Mouse (Mus musculus) hindbrain, embryonic 12.5 days (tissue): ENCODE data around the gene Smarca1. TPM values are rescaled to one million over a fixed set of nuclear protein-coding genes. Genes with fewer than 3 reads are reported as not detected.
A peak's percentile ranks its signal among the peaks of the same experiment; 100 is the strongest.

Experiments used
- ATAC-seq: fragments of 200-750 bp; cut with Nextera tagmentation; 2 replicates; pipeline ENCODE4 v1.8.0; 2017; ENCODE audit warnings: moderate TSS enrichment; ENCODE audit not compliant: low FRiP score
- H3K27ac ChIP-seq: fragments of 300-500 bp; sonication (generic); 2 replicates; pipeline ENCODE4 v1.5.1; 2016; ENCODE audit warnings: mild to moderate bottlenecking
- H3K27me3 ChIP-seq: fragments of 300-500 bp; sonication (generic); 2 replicates; pipeline ENCODE4 v1.6.1; 2016; ENCODE audit warnings: mild to moderate bottlenecking
- H3K36me3 ChIP-seq: fragments of 300-500 bp; sonication (generic); 2 replicates; pipeline ENCODE4 v1.6.1; 2016; ENCODE audit warnings: mild to moderate bottlenecking
- H3K4me1 ChIP-seq: fragments of 300-500 bp; sonication (generic); 2 replicates; pipeline ENCODE4 v1.6.1; 2016
- H3K4me2 ChIP-seq: fragments of 300-500 bp; sonication (generic); replicated peaks from 2 replicates; pipeline ENCODE4 v1.6.1; 2016; ENCODE audit warnings: mild to moderate bottlenecking
- H3K4me3 ChIP-seq: fragments of 300-500 bp; sonication (generic); 2 replicates; pipeline ENCODE4 v1.5.1; 2016; ENCODE audit warnings: mild to moderate bottlenecking
- H3K9ac ChIP-seq: fragments of 300-500 bp; sonication (generic); 2 replicates; pipeline ENCODE4 v1.6.1; 2016; ENCODE audit warnings: mild to moderate bottlenecking, moderate library complexity
- H3K9me3 ChIP-seq: fragments of 300-500 bp; sonication (generic); replicated peaks from 2 replicates; pipeline ENCODE4 v1.6.1; 2016; ENCODE audit warnings: mild to moderate bottlenecking
- WGBS: fragments of 180-500 bp; shearing (Covaris S2); methylation state at CpG from one replicate; pipeline ENCODE4 v1.1.7; 2016; 5-methylcytosine and 5-hydroxymethylcytosine counted together
- polyA plus RNA-seq: library from polyadenylated mRNA; unstranded; fragments of >200 nt; fragmentation: Nextera tagmentation; extraction: Ambion mirVana; gene quantifications from 2 replicates; pipeline ENCODE4 v1.2.1, GENCODE M21; 2016

Smarca1 gene
- 40.6 and 47.1 TPM in 2 replicates for polyA plus RNA-seq

DNA sequence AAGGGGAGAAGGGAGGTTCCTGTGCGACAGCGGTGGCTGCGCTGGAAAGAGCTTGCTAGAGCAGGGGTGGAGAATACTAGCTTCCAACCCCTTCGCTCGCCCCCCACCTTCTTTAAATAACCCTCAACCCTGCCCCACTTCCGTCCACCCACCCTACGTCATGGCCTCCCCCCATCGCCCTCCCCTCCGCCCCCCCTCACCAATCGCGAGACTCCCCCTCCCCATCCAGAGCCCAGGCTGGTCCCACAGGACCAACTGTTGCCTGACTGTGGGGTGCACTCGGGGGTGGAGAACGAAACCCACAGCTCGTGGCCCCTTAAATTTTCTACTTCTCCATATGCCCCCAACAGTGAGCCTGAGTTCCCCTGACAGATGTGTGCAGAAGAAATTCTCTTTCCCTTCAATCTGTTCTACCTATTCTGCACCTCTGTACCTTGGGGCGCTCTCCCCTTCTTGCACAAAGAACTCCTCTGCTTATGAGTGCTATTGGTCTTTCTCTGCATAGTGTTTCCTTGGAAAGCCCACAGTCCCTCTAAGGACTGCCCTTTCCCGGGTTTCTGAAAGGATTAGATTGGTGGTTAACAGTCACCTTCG, at the start of gene Smarca1:
Smarca1 (minus strand) TSS at position 544 of the 594 bp plus-strand sequence.
- Histone ChIP-seq H3K9ac (peak within 1 kb of the TSS; percentile 73), H3K27ac (peak within 1 kb of the TSS; percentile 81), H3K4me1 (no peaks in the 10 kb centered on the region), H3K4me2 (peak within 1 kb of the TSS; percentile 50), H3K36me3 (no peaks in the 10 kb centered on the region), H3K4me3 (peak within 1 kb of the TSS; percentile 58), H3K27me3 (no peaks in the 10 kb centered on the region), H3K9me3 (no peaks in the 10 kb centered on the region)
- WGBS = 23% methylated on average over 15 of the region's 17 CpGs
- peak; percentile 63 for ATAC-seq

DNA sequence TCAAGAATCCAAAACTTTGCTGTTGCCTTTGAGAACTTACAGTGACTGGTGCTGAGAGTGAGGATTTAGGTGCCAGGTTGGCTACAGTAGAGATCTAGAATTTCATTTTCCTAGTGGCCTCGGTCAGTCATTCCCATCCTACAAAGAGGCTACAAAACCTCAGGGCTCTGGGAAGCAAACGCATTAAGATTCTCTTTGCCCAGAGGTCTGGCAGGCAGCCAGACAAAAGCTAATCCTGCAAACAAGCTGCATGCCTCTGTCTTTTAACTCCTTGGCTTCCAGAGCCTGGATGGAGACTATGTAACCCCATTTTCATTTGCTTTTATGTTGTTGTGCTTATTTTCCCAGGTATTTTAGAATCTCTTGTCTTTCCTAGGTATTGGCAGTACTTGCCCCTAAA, 45.0 kb upstream of the Smarca1 start:
- 17% methylated on average over 2 of the region's 2 CpGs for WGBS
- no peak overlapping the region for H3K27ac ChIP-seq
- no peaks in the 10 kb centered on the region for H3K4me1 ChIP-seq

DNA sequence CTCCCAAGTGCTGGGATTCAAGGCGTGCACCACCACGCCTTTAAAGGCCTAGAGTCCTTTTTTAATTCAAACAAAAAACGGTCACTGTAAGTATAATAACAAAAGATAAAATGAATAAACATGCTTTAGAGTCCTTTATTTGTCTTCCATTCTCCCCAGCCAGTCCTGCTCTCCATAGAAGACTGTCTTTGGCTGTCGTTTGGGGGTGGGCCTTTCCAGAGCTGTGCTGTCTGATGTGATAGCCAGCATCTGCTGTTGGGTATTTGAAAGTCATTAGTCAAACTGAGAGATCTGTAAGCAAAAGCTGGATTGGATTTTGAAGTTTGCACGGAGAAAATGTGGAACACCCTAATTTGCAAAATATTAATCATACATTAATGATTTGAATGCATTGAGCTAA, 44.1 kb upstream of the Smarca1 start:
- no peaks in the 10 kb centered on the region for H3K36me3 ChIP-seq
- no peak overlapping the region for H3K27ac ChIP-seq
- H3K4me1 ChIP-seq = no peaks in the 10 kb centered on the region
- ATAC-seq = no peak
- 69% methylated on average over 5 of the region's 5 CpGs for WGBS
- H3K9ac ChIP-seq = no peak overlapping the region
- no peak overlapping the region for H3K4me2 ChIP-seq
- H3K9me3 ChIP-seq = no peaks in the 10 kb centered on the region
- no peak overlapping the region for H3K4me3 ChIP-seq
- no peaks in the 10 kb centered on the region for H3K27me3 ChIP-seq

More for the DNA sequence above, 45.0 kb upstream of the Smarca1 start:
- no peak for ATAC-seq
- Histone ChIP-seq H3K4me3 (no peak overlapping the region), H3K4me2 (no peak overlapping the region), H3K36me3 (no peaks in the 10 kb centered on the region), H3K9me3 (no peaks in the 10 kb centered on the region), H3K9ac (no peak overlapping the region), H3K27me3 (no peaks in the 10 kb centered on the region)

DNA sequence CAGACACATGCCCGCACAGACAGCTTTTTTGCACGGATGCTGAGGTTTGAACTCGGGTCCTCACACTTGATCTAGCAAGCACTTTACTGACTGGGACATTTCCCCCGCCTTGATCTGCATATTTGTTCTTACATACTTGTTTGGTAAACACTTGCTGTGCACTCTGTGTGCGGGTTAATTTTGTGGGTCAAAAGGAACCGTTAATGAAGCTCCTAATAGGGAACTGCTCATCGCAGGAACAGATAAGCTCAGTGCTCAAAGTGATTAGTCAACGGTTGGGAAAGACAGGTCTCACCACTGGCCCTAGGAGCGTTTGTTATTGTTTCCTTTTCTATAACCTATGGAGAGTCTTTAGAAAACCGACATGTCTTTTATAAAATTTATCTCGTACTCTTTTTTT, 41.6 kb upstream of the Smarca1 start:
- H3K4me3 ChIP-seq = no peak overlapping the region
- no peaks in the 10 kb centered on the region for H3K27me3 ChIP-seq
- H3K36me3 ChIP-seq = no peaks in the 10 kb centered on the region
- H3K9ac ChIP-seq = no peak overlapping the region
- H3K9me3 ChIP-seq = no peaks in the 10 kb centered on the region
- no peak overlapping the region for H3K4me2 ChIP-seq
- H3K27ac ChIP-seq = no peak overlapping the region
- ATAC-seq = no peak
- WGBS = 85% methylated on average over 11 of the region's 11 CpGs
- H3K4me1 ChIP-seq = no peaks in the 10 kb centered on the region

DNA sequence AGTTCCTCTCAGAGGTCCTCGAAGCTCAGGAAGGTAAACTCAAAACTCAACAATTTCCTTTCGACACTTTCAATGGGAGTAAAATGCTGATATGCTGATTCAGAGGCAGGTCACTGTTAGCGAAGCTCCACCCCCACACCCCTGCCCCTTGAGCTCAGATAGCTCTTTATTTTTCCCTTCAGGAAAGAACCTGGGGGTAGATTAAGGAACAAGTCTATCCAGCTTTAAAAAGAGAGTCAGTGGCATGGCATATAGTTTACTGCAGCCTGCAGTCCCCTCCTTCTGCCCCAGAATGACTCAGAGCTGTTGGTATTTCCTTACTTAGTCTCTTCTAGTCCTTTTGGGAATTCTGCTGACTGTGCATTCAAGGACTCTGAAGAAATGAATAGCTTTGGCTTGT, 37.7 kb upstream of the Smarca1 start:
- Histone ChIP-seq H3K4me2 (no peak overlapping the region), H3K4me1 (no peaks in the 10 kb centered on the region), H3K27me3 (no peaks in the 10 kb centered on the region), H3K27ac (no peak overlapping the region), H3K36me3 (peaks cover 5% of the 10 kb centered on the region; the same call in 1 of the 2 replicates), H3K4me3 (no peak overlapping the region), H3K9me3 (no peaks in the 10 kb centered on the region), H3K9ac (no peak overlapping the region)
- WGBS = 84% methylated on average over 3 of the region's 3 CpGs
- ATAC-seq = no peak

DNA sequence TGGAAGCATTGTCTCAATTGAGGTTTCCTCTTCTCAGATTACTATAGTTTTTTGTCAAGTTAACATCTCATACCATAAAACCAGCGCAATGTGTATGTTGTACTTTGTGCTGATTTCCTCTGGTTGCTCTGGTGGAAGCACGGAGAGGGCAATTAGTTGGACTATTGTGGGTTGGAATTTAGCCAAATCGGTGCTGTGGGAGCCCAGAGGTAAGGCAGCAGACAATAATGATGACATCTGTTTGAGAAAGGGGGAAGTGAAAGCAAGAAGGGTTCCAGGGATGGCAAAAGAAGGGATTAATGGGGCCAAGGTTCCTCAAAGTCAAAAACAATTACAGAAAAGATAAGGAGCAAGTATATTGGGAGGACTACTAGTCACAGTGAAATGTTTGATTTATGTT, 35.2 kb upstream of the Smarca1 start:
- H3K27me3 ChIP-seq = no peaks in the 10 kb centered on the region
- ATAC-seq = no peak
- no peaks in the 10 kb centered on the region for H3K9me3 ChIP-seq
- no peaks in the 10 kb centered on the region for H3K4me1 ChIP-seq
- H3K27ac ChIP-seq = no peak overlapping the region
- 74% methylated on average over 3 of the region's 3 CpGs for WGBS
- H3K4me2 ChIP-seq = no peak overlapping the region
- H3K36me3 ChIP-seq = peaks cover 5% of the 10 kb centered on the region; the same call in 1 of the 2 replicates
- no peak overlapping the region for H3K4me3 ChIP-seq
- H3K9ac ChIP-seq = no peak overlapping the region

DNA sequence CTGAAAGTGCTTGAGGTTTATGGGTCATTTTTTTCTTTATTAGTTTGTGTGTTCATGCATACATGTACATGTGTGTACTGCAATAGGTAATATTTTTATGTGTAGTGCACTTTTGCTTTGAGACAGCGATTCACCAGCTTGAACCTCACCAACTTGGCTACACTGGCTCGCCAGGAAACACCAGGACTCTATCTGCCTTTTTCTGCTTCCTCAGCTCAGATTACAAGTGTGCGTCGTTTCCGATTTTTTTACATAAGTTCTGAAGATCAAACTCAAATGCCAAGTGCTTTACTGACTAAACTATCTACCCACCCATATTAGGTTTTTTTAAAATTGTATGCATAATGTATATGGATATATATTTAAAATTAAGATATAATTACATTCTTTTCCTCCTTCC, 27.8 kb upstream of the Smarca1 start:
- no peak for ATAC-seq
- Histone ChIP-seq H3K4me3 (no peak overlapping the region), H3K9me3 (no peaks in the 10 kb centered on the region), H3K27ac (no peak overlapping the region), H3K27me3 (no peaks in the 10 kb centered on the region), H3K9ac (no peak overlapping the region), H3K4me1 (no peaks in the 10 kb centered on the region), H3K36me3 (no peaks in the 10 kb centered on the region), H3K4me2 (no peak overlapping the region)
- 88% methylated on average over 5 of the region's 5 CpGs for WGBS

DNA sequence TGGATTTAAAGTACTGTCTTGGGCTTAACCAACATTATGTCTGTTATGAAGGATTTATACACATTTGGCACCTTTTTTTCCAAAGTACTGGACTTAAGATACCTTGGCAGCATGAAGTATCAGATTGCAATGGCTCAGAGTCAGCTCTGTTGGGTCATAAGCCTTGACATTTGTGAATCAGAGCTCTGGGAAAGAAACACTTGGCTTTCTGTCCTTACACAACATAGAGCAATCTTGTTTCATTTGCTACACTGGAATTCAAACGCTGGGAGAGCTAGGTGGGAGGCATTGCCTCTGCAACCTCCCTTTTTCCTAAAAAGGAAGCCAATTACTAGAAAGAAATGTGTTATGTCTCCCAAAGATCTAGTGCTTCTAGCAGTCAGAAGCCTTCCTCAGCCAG, 24.1 kb upstream of the Smarca1 start:
- peaks cover 6% of the 10 kb centered on the region; the same call in 1 of the 2 replicates for H3K4me1 ChIP-seq
- no peak overlapping the region for H3K27ac ChIP-seq
- 67% methylated on average over 1 of the region's 1 CpGs for WGBS
- H3K4me2 ChIP-seq = no peak overlapping the region
- no peaks in the 10 kb centered on the region for H3K36me3 ChIP-seq
- no peak for ATAC-seq
- no peaks in the 10 kb centered on the region for H3K27me3 ChIP-seq
- no peaks in the 10 kb centered on the region for H3K9me3 ChIP-seq
- H3K9ac ChIP-seq = no peak overlapping the region
- no peak overlapping the region for H3K4me3 ChIP-seq

DNA sequence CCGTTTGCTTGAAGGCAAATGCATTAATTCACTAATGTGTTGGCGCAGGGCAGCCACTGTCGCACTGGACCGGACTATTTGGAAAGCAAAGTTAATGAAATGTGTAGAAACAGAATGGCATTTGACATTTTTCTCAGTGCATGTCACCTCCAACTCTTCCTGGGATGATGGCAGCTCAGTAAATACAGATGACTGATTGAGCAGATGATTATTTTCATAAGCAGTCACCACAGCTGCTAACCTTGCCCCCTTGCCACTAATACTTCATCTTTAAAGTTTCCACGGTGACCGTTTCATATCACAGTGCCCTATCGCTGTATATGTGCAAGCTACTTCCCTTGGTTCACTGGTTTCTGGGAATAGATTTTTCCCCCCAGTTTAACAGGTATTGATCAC, 20.8 kb upstream of the Smarca1 start:
- no peak for ATAC-seq
- no peaks in the 10 kb centered on the region for H3K27me3 ChIP-seq
- no peak overlapping the region for H3K27ac ChIP-seq
- H3K4me1 ChIP-seq = peaks cover 6% of the 10 kb centered on the region; the same call in 1 of the 2 replicates
- no peak overlapping the region for H3K9ac ChIP-seq
- no peak overlapping the region for H3K4me3 ChIP-seq
- H3K36me3 ChIP-seq = no peaks in the 10 kb centered on the region
- 75% methylated on average over 7 of the region's 7 CpGs for WGBS
- H3K4me2 ChIP-seq = peak overlapping the region; percentile 55
- H3K9me3 ChIP-seq = no peaks in the 10 kb centered on the region

DNA sequence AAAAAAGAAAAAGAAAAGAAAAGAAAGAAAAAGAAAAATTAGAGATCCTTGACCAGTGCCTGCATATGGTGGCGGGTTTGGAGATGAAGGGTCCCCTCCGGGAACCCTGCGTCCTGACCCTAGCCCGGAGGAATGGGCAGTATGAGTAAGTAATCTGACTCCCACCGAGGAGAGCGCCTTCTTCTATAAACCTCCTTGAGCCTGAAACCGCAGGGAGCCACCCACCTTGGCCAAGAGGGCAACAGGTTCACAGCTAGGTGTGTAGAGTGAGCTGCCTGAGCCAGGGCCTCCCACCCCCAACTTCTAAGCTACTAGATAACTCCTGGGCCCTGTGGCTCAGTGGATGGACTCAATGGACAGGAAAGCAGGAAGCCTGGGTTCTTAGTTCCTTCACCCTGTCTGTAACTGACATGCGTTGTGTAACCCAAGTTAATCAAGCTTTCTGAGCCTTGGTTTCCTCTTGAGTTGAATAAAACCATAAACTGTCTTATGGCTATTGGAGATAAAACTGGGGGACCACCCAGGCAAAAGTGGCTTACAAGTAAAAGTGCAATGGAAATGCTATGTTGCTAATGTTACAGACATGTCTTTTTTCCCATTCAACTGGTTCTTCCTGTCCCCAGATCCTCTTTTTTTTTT, 20.2 kb upstream of the Smarca1 start:
- H3K4me1 ChIP-seq = peaks cover 6% of the 10 kb centered on the region; the same call in 1 of the 2 replicates
- H3K9ac ChIP-seq = peak overlapping the region; percentile 85
- no peaks in the 10 kb centered on the region for H3K9me3 ChIP-seq
- H3K36me3 ChIP-seq = no peaks in the 10 kb centered on the region
- peak overlapping the region; percentile 59 for H3K4me3 ChIP-seq
- WGBS = 28% methylated on average over 8 of the region's 8 CpGs
- H3K27me3 ChIP-seq = no peaks in the 10 kb centered on the region
- no peak overlapping the region for H3K27ac ChIP-seq
- H3K4me2 ChIP-seq = peak overlapping the region; percentile 55
- ATAC-seq = peak; percentile 47; the same call in 1 of the 2 replicates

DNA sequence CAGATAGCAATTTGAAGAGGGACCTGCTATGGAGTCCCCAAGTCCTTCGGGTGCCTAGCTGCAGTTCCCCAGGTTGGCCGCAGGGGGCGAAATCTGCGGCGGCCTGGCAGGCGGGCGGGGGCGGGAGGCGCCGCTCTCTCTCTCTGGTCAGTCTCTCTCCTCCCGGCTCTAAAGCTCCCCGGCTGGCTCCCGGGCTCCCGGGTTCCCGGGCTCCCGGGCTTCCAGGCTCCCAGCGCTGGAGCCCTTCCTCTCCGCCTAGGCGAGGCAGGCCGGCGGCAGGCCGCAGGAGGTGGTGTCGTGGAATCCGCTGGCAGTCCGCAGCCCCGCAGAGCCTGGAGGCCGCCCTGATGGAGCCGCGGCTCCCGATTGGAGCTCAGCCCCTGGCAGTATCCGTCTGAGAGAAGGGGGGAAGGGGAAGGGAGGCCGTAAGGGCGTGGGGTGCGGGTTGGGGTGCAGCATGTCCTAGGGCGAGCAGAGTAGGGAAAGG, 19.6 kb upstream of the Smarca1 start, which contains the start of gene Ocrl:
Ocrl (plus strand) TSS at position 82 of the 487 bp plus-strand sequence.
- Histone ChIP-seq H3K36me3 (no peaks in the 10 kb centered on the region), H3K27ac (peak within 1 kb of the TSS; percentile 81), H3K4me2 (peak within 1 kb of the TSS; percentile 55), H3K9ac (peak within 1 kb of the TSS; percentile 85), H3K4me3 (peak within 1 kb of the TSS; percentile 59), H3K27me3 (no peaks in the 10 kb centered on the region), H3K4me1 (peaks cover 6% of the 10 kb centered on the region; the same call in 1 of the 2 replicates), H3K9me3 (no peaks in the 10 kb centered on the region)
- whole genome bisulfite sequencing = 21% methylated on average over 24 of the region's 35 CpGs
- ATAC-seq = peak; percentile 93

DNA sequence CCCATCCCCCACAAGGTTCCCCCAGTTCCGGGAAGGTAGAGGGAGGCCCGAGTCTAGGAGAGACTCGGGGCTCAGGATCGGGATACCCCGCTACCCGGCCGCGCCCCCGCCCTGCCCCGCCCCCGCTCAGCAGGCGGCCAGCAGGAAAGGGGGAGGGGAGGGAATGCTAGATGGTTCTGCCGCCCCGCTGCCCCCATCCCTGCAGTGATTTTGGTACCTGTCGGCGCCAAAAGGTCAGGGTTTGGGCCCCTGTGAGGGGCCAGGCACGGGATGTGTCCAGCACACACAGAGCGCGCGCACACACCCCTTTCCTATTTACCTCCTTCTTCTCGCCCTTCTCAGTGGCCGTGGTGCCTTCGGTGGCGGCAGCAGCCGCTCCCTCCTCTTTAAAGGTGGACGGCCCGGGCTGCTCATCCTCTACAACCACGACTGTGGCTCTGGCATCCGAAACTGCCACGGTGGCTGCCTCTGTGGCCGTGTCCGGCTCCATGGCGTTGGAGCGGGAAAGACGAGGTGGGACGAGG, 805 bp downstream of the Smarca1 start:
- Histone ChIP-seq H3K9me3 (no peaks in the 10 kb centered on the region), H3K4me1 (no peaks in the 10 kb centered on the region), H3K27me3 (no peaks in the 10 kb centered on the region), H3K4me2 (peak overlapping the region; percentile 50), H3K36me3 (no peaks in the 10 kb centered on the region), H3K9ac (peak overlapping the region; percentile 73), H3K4me3 (peak overlapping the region; percentile 58), H3K27ac (peak overlapping the region; percentile 81)
- peak; percentile 85 for ATAC-seq
- WGBS = 15% methylated on average over 21 of the region's 36 CpGs
